Mouse (Mus musculus) adrenal gland, postnatal 0 days (tissue): ENCODE results near the gene Aga. TPM values are rescaled to one million over a fixed set of nuclear protein-coding genes. Genes with fewer than 3 reads are reported as not detected.

Source experiments
- polyA plus RNA-seq: library from polyadenylated mRNA; unstranded; fragments of >200 nt; fragmentation: Nextera tagmentation; extraction: Ambion mirVana; gene quantifications from 2 replicates; pipeline ENCODE4 v1.2.1, GENCODE M21; 2015

The Aga gene
- 51.7 and 62.4 TPM in 2 replicates for polyA plus RNA-seq

GRCm38 (mm10) chr8:53511551-53512127 is at the start of gene Aga:
Gene Aga (plus strand): TSS chr8:53511727.

Other genes starting within 250 kb of the Aga start
- 9.5 and 10.4 TPM in 2 replicates for gene Neil3, start 127.3 kb downstream of the Aga start, polyA plus RNA-seq